Mouse (Mus musculus): Measurements from ENCODE around the gene Ccdc77. TPM values are rescaled to one million over a fixed set of nuclear protein-coding genes. Genes with fewer than 3 reads are reported as not detected.

The Ccdc77 gene
- 8.2 TPM for polyA plus RNA-seq (2017; shearing (Covaris generic))

GRCm38 (mm10) chr6:120363688-120364522 lies at the start of gene Ccdc77, which contains the start of gene Kdm5a:
TSS of gene Ccdc77 (minus strand) at chr6:120364374.
TSS of gene Kdm5a (plus strand) at chr6:120364124.

GRCm38 (mm10) chr6:120294056-120294784 lies 70.0 kb downstream of the Ccdc77 start, which contains the start of the genes D330020A13Rik and B4galnt3:
TSS of gene D330020A13Rik (plus strand) at chr6:120294364.
TSS of gene B4galnt3 (minus strand) at chr6:120294559.

Other genes with a start within 250 kb of the Ccdc77 start
- not detected for gene D330020A13Rik, start 70.0 kb downstream of the Ccdc77 start, polyA plus RNA-seq (2017; shearing (Covaris generic))
- gene B4galnt3, start 69.8 kb downstream of the Ccdc77 start, polyA plus RNA-seq (2017; shearing (Covaris generic)) = not detected
- 178 TPM for gene Kdm5a, start 250 bp downstream of the Ccdc77 start, polyA plus RNA-seq (2017; shearing (Covaris generic))
- 227 TPM for gene Il17ra, start 98.9 kb upstream of the Ccdc77 start, polyA plus RNA-seq (2017; shearing (Covaris generic))
- 0.58 TPM for gene Tmem121b, start 129.4 kb upstream of the Ccdc77 start, polyA plus RNA-seq (2017; shearing (Covaris generic))
- gene Hdhd5, start 166.9 kb upstream of the Ccdc77 start, polyA plus RNA-seq (2017; shearing (Covaris generic)) = 111 TPM

Measured in naive thymus-derived CD4-positive, alpha-beta T cell, adult 5 months (primary cell).